Mouse (Mus musculus) adrenal gland, postnatal 10 days (tissue): ENCODE results near the gene Tle6. TPM values are rescaled to one million over a fixed set of nuclear protein-coding genes. Genes with fewer than 3 reads are reported as not detected.

ENCODE experiments used
- DNase-seq: peaks from one replicate; pipeline ENCODE4 v3.0.0; 2021; ENCODE audit warnings: mixed read lengths
- total RNA-seq, 2 experiments: library from RNA; stranded (reverse); gene quantifications; 2 replicates each; pipeline ENCODE4 v1.2.3; 2021

The Tle6 gene
- total RNA-seq, 2 experiments from 2014 or later = 8.7 to 10.8 TPM

- no peak for DNase-seq
These were observed 22.6 kb upstream of the Tle6 start for GRCm38 (mm10) chr10:81623441-81623840.

- DNase-seq = no peak
These were observed 19.9 kb upstream of the Tle6 start for GRCm38 (mm10) chr10:81620786-81621185.

- no peak for DNase-seq
These were observed 19.1 kb upstream of the Tle6 start for GRCm38 (mm10) chr10:81619976-81620375.

GRCm38 (mm10) chr10:81615486-81615885 lies 14.6 kb upstream of the Tle6 start:
- DNase-seq = no peak

- DNase-seq = no peak
These were observed 11.9 kb upstream of the Tle6 start for GRCm38 (mm10) chr10:81612779-81613178.

GRCm38 (mm10) chr10:81608308-81608707 lies 7.4 kb upstream of the Tle6 start:
- no peak for DNase-seq

- DNase-seq = peak; percentile 96
These were observed 5.3 kb upstream of the Tle6 start, which contains the start of gene BC025920 for GRCm38 (mm10) chr10:81605974-81606751. TSS of gene BC025920 (plus strand) at chr10:81606270.

- DNase-seq = no peak
These were observed 4.7 kb upstream of the Tle6 start for GRCm38 (mm10) chr10:81605666-81605973.

- DNase-seq = peak; percentile 90
These were observed 4.2 kb upstream of the Tle6 start for GRCm38 (mm10) chr10:81604968-81605665.

GRCm38 (mm10) chr10:81604019-81604967 lies 3.4 kb upstream of the Tle6 start:
- DNase-seq = no peak

GRCm38 (mm10) chr10:81602741-81603151 lies 1.9 kb upstream of the Tle6 start:
- DNase-seq = no peak

- DNase-seq = no peak
These were observed 578 bp upstream of the Tle6 start for GRCm38 (mm10) chr10:81601396-81601905.

- no peak for DNase-seq
These were observed 777 bp downstream of the Tle6 start for GRCm38 (mm10) chr10:81600096-81600495.

- DNase-seq = no peak
These were observed 1.2 kb downstream of the Tle6 start for GRCm38 (mm10) chr10:81599630-81600029.

GRCm38 (mm10) chr10:81598871-81599270 lies 2.0 kb downstream of the Tle6 start:
- no peak for DNase-seq

- no peak for DNase-seq
These were observed 2.5 kb downstream of the Tle6 start for GRCm38 (mm10) chr10:81598342-81598741.

GRCm38 (mm10) chr10:81597137-81597950 lies 3.5 kb downstream of the Tle6 start:
- peak; percentile 77 for DNase-seq

GRCm38 (mm10) chr10:81596611-81597010 lies 4.3 kb downstream of the Tle6 start:
- peak; percentile 77 for DNase-seq

- no peak for DNase-seq
These were observed 5.3 kb downstream of the Tle6 start for GRCm38 (mm10) chr10:81595599-81595998.

GRCm38 (mm10) chr10:81593935-81594334 lies 6.9 kb downstream of the Tle6 start:
- no peak for DNase-seq

GRCm38 (mm10) chr10:81593223-81593622 lies 7.7 kb downstream of the Tle6 start:
- no peak for DNase-seq
